In genomic region chr9:123530158-123530475, GRCm38 (mm10) we compare ENCODE assay signal across 8 mouse cellular contexts. TPM values are rescaled to one million over a fixed set of nuclear protein-coding genes. Genes with fewer than 3 reads are reported as not detected.
A peak's percentile ranks its signal among the peaks of the same experiment; 100 is the strongest.
DNase-seq lines count a peak whose midpoint lies in the region; ATAC-seq and TF ChIP-seq lines count a peak whose summit lies in the region.

No protein-coding gene starts in this region.

- no peaks in the 10 kb centered on the region for H3K9me3 ChIP-seq in limb, embryonic 11.5 days (ENCODE audit: control insufficient read depth, low read length)
- no peaks in the 10 kb centered on the region for H3K9me3 ChIP-seq in stomach, embryonic 15.5 days

- no peak for TF ChIP-seq CTCF in thymus, adult 2 months (IDR thresholded peaks at IDR 0.05; ENCODE audit: borderline replicate concordance, control insufficient read depth, extremely low read depth, insufficient read depth, low read length, poor library complexity)

- peak overlapping the region; percentile 85 for H3K9ac ChIP-seq in limb, embryonic 11.5 days (ENCODE audit: low read length)
- H3K9ac ChIP-seq in stomach, embryonic 15.5 days, result peak overlapping the region; percentile 92

- peak overlapping the region; percentile 47 for H3K4me2 ChIP-seq in limb, embryonic 11.5 days (ENCODE audit: low read depth, severe bottlenecking)
- H3K4me2 ChIP-seq in stomach, embryonic 15.5 days, result peak overlapping the region; percentile 59

- H3K36me3 ChIP-seq in thymus, adult 2 months (ENCODE audit: control insufficient read depth, insufficient read depth, low read length), result no peaks in the 10 kb centered on the region
- H3K36me3 ChIP-seq in limb, embryonic 11.5 days (ENCODE audit: control insufficient read depth, insufficient read depth, low read length), result no peaks in the 10 kb centered on the region
- no peaks in the 10 kb centered on the region for H3K36me3 ChIP-seq in stomach, embryonic 15.5 days

- DNase-seq in embryo, embryonic 10 days (ENCODE audit: low spot score), result peak; percentile 55
- DNase-seq in embryo, embryonic 11 days, result no peak
- DNase-seq in thymus, adult 2 months, result no peak
- no peak for DNase-seq in thymus, adult 18-20 months
- no peak for DNase-seq in limb, embryonic 11.5 days (ENCODE audit: low spot score)
- DNase-seq in spleen, postnatal 36 days (ENCODE audit: low spot score in 2 of 2), result no peak
- DNase-seq in ovary, postnatal 14 days (ENCODE audit: low spot score), result no peak

- no peaks in the 10 kb centered on the region for H3K27me3 ChIP-seq in thymus, adult 2 months (ENCODE audit: control insufficient read depth, insufficient read depth, low read length)
- no peaks in the 10 kb centered on the region for H3K27me3 ChIP-seq in limb, embryonic 11.5 days (ENCODE audit: control insufficient read depth, insufficient read depth, low read length)
- H3K27me3 ChIP-seq in stomach, embryonic 15.5 days (replicated peaks), result no peaks in the 10 kb centered on the region

- ATAC-seq in limb, embryonic 11.5 days (ENCODE audit: insufficient number of reproducible peaks, low FRiP score, low TSS enrichment, low read depth), result no peak
- no peak for ATAC-seq in stomach, embryonic 15.5 days (ENCODE audit: insufficient read depth, low FRiP score, low read depth)

- WGBS in thymus, adult 2 months, result under 1% methylated on average over 13 of the region's 13 CpGs
- WGBS in limb, embryonic 11.5 days, result 0% methylated on average over 13 of the region's 13 CpGs
- under 1% methylated on average over 13 of the region's 13 CpGs for WGBS in stomach, embryonic 15.5 days

- no peak overlapping the region for H3K27ac ChIP-seq in thymus, adult 2 months (ENCODE audit: control insufficient read depth, insufficient read depth, low read length)
- H3K27ac ChIP-seq in limb, embryonic 11.5 days (replicated peaks; ENCODE audit: low read depth, low read length), result peak overlapping the region; percentile 75
- H3K27ac ChIP-seq in stomach, embryonic 15.5 days, result peak overlapping the region; percentile 95

- TF ChIP-seq POLR2A in thymus, adult 2 months (IDR thresholded peaks at IDR 0.05; ENCODE audit: control insufficient read depth, extremely low read depth, insufficient read depth, low read length, poor library complexity), result no peak

- peak overlapping the region; percentile 75 for H3K4me3 ChIP-seq in thymus, adult 2 months (ENCODE audit: control insufficient read depth, insufficient read depth, low read length)
- peak overlapping the region; percentile 83 for H3K4me3 ChIP-seq in limb, embryonic 11.5 days (ENCODE audit: low read depth, low read length)
- peak overlapping the region; percentile 98 for H3K4me3 ChIP-seq in stomach, embryonic 15.5 days (replicated peaks)

- H3K4me1 ChIP-seq in thymus, adult 2 months (replicated peaks; ENCODE audit: control insufficient read depth, insufficient read depth, low read length), result peaks cover 4% of the 10 kb centered on the region
- H3K4me1 ChIP-seq in limb, embryonic 11.5 days (ENCODE audit: control insufficient read depth, insufficient read depth, low read length), result peaks cover 8% of the 10 kb centered on the region
- H3K4me1 ChIP-seq in stomach, embryonic 15.5 days, result peaks cover 12% of the 10 kb centered on the region; the same call in 1 of the 2 replicates

RNA-seq across cellular contexts. Expression of gene Sacm1l, which starts 0.6 kb away (rescaled TPM):
- 8.1 and 8.6 TPM in 2 replicates for polyA plus RNA-seq in thymus, adult 2 months (2012; rRNA removed)
- polyA plus RNA-seq in limb, embryonic 11.5 days (2014; fragmentation: Nextera tagmentation; extraction: Ambion mirVana), result 48.9 and 51.1 TPM in 2 replicates
- 52.3 and 56.5 TPM in 2 replicates for polyA plus RNA-seq in stomach, embryonic 15.5 days (2015; fragmentation: Nextera tagmentation; extraction: Ambion mirVana)

RNA-seq across cellular contexts. Expression of gene Limd1, which starts 51.6 kb away (rescaled TPM):
- polyA plus RNA-seq in thymus, adult 2 months (2012; rRNA removed), result 56.4 and 59.1 TPM in 2 replicates
- polyA plus RNA-seq in limb, embryonic 11.5 days (2014; fragmentation: Nextera tagmentation; extraction: Ambion mirVana), result 51.1 and 54.0 TPM in 2 replicates
- 46.1 and 49.9 TPM in 2 replicates for polyA plus RNA-seq in stomach, embryonic 15.5 days (2015; fragmentation: Nextera tagmentation; extraction: Ambion mirVana)
